Mouse (Mus musculus) testis, adult 2 months (tissue): ENCODE data around the gene Prss42. TPM values are rescaled to one million over a fixed set of nuclear protein-coding genes. Genes with fewer than 3 reads are reported as not detected.
"Not testable (repeated sequence)": the region's sequence is repeated elsewhere in the genome, so short reads cannot be mapped to it uniquely, and the experiment has no call there.

ENCODE experiments used
- H3K27ac ChIP-seq: fragments of 200-500 bp; 2 replicates; pipeline ENCODE4 v1.5.1; 2012; ENCODE audit warnings: low read depth, low read length; ENCODE audit not compliant: control insufficient read depth, insufficient read depth
- H3K27me3 ChIP-seq: fragments of 200-500 bp; 2 replicates; pipeline ENCODE4 v1.6.1; 2012; ENCODE audit warnings: mild to moderate bottlenecking, low read length, moderate library complexity; ENCODE audit not compliant: control insufficient read depth, insufficient read depth
- H3K36me3 ChIP-seq: fragments of 200-500 bp; 2 replicates; pipeline ENCODE4 v1.6.1; 2012; ENCODE audit warnings: mild to moderate bottlenecking, low read length; ENCODE audit not compliant: control insufficient read depth, insufficient read depth
- H3K4me1 ChIP-seq: fragments of 200-500 bp; 2 replicates; pipeline ENCODE4 v1.6.1; 2012; ENCODE audit warnings: low read length; ENCODE audit not compliant: control insufficient read depth, insufficient read depth
- H3K4me3 ChIP-seq: fragments of 200-500 bp; 2 replicates; pipeline ENCODE4 v1.5.1; 2012; ENCODE audit warnings: low read depth, mild to moderate bottlenecking, low read length, moderate library complexity, mixed read lengths; ENCODE audit not compliant: control insufficient read depth
- CTCF ChIP-seq: fragments of 200-500 bp; IDR thresholded peaks from 2 replicates; pipeline ENCODE4 v1.5.1; 2012; ENCODE audit warnings: low read depth, mild to moderate bottlenecking, inconsistent platforms, low read length, moderate library complexity; ENCODE audit not compliant: control insufficient read depth, insufficient read depth, insufficient replicate concordance
- POLR2A ChIP-seq: fragments of 200-500 bp; IDR thresholded peaks from 2 replicates; pipeline ENCODE4 v1.6.1; 2012; ENCODE audit warnings: low read depth, mild to moderate bottlenecking, inconsistent platforms, low read length, moderate library complexity; ENCODE audit not compliant: control insufficient read depth
- polyA plus RNA-seq: library from polyadenylated mRNA; depleted of rRNA; stranded (reverse); fragments of >200 nt; gene quantifications from 2 replicates; pipeline ENCODE4 v1.2.3, GENCODE M21; 2012

Gene Prss42
- polyA plus RNA-seq, 1 experiment, result 85.7 TPM

DNA sequence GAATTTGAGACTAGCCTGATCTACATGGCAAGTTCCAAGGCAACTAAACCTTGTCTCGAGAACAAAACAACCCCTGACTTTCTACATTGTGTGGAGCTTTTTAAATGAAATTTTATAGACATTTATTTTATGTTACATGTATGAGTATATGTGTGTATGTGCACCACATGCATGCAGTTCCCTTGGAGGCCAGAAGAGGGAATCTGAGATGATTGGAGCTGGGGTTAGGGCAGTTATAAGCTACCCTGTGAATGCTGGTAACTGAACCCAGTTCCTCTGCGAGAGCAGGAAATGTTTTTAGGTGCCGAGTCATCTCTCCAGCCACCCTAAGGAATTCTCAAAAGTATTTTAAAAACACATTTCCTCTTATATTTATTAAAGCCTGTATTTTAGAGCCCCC is 9.8 kb upstream of the Prss42 start:
- no peaks in the 10 kb centered on the region for H3K4me1 ChIP-seq
- TF ChIP-seq POLR2A (no peak), CTCF (no peak)
- no peaks in the 10 kb centered on the region for H3K27me3 ChIP-seq

DNA sequence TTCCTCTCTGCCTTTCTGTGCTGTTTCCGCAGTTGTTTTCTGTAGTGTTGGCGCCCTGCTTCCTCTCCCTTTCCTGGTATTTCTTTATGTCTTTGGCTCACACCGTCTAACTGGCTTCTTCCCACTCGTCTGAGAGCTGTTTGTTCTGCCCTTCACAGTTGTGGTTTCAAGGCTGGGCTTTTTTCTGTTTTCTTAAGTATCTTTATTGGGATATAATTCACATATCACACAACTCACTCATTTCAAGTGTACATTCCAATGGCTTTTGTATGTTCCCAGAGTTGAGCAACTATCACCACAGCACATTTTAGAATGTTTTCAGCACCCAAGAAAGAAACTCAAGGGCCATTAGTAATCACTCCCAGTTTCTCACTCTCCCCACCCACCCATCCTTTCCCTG is 7.5 kb upstream of the Prss42 start:
- Histone ChIP-seq H3K36me3 (no peaks in the 10 kb centered on the region), H3K27me3 (no peaks in the 10 kb centered on the region), H3K4me3 (no peak overlapping the region), H3K4me1 (no peaks in the 10 kb centered on the region), H3K27ac (no peak overlapping the region)
- TF ChIP-seq POLR2A (no peak), CTCF (no peak)

More for the DNA sequence above, 9.8 kb upstream of the Prss42 start:
- no peaks in the 10 kb centered on the region for H3K36me3 ChIP-seq
- no peak overlapping the region for H3K4me3 ChIP-seq
- H3K27ac ChIP-seq, result no peak overlapping the region

DNA sequence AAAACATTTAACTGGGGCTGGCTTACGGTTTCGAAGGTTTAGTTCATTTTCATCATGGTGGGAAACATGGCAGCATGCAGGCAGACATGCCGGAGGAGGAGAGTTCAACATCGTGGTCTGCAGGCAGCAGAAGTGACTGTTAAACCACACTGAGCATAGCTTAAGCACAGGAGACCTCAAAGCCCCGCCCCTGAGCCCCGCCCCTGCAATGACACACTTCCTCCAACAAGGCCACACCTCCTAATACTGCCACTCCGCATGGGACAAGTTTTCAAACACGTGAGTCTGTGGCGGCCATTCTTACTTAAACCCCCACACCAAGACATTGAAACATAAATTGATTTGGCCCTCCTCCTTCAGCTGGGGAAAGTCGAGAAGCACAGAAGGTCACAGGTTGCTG is 953 bp upstream of the Prss42 start:
- Histone ChIP-seq H3K4me1 (peaks cover 17% of the 10 kb centered on the region), H3K36me3 (no peaks in the 10 kb centered on the region), H3K27ac (peak overlapping the region; percentile 30; the same call in 1 of the 2 replicates), H3K27me3 (no peaks in the 10 kb centered on the region), H3K4me3 (peak overlapping the region; percentile 58)
- no peak for TF ChIP-seq CTCF
- peak; percentile 12; the same call in 1 of the 2 replicates for TF ChIP-seq POLR2A

DNA sequence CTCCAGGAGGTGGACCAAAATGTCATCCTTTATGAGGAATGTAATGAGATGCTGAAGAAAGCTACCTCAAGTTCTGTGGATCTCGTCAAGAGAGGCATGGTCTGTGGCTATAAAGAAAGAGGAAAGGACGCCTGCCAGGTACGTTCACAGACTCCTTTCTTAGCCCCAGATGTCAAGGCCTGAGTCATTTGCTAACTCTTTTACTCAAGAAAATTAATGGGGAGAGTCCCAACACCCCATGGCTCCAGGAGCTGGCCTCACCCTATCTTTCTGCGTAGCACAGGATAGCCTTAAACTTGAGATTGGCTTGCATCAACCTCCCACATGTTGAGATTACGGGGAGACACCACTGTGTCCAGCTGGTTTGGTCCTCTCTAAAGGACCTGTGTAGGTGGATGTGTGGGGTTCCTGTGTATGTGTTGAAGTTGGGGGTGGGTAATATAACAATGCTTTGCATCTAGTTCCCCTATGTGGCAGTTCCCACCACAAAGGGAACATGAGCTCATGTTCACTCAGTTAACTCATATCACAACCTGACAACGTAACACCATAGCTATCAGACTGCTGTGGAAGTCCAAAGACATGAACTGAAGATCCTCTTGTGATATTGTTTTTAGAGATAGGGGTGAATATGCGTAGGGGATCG is 3.0 kb downstream of the Prss42 start:
- no peak overlapping the region for H3K27ac ChIP-seq
- no peaks in the 10 kb centered on the region for H3K27me3 ChIP-seq
- H3K36me3 ChIP-seq, result peaks cover 3% of the 10 kb centered on the region; the same call in 1 of the 2 replicates
- no peak for TF ChIP-seq POLR2A
- TF ChIP-seq CTCF, result no peak
- H3K4me3 ChIP-seq, result no peak overlapping the region
- H3K4me1 ChIP-seq, result peaks cover 17% of the 10 kb centered on the region

DNA sequence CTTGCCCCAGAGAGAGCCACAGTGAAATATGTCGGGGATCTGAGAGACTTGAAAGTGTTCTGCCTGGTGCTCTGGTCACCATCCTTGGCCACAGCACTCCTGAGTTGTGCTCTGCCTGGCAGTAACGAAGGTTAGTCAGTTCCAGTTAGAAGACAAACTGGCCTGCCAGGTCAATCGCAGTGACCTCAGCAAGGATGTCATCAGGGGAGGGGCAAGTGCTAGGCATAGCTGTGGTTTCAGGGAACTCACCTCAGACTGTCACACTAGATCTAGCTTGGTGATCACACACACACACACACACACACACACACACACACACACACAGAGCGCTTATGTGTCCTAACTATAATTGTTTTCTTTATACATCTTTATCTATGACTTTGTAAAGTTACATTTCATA is 5.3 kb downstream of the Prss42 start:
- H3K36me3 ChIP-seq, result peaks cover 3% of the 10 kb centered on the region; the same call in 1 of the 2 replicates
- H3K4me3 ChIP-seq, result no peak overlapping the region
- TF ChIP-seq POLR2A, result no peak
- H3K4me1 ChIP-seq, result peaks cover 4% of the 10 kb centered on the region; the same call in 1 of the 2 replicates
- no peaks in the 10 kb centered on the region for H3K27me3 ChIP-seq
- H3K27ac ChIP-seq, result no peak overlapping the region

DNA sequence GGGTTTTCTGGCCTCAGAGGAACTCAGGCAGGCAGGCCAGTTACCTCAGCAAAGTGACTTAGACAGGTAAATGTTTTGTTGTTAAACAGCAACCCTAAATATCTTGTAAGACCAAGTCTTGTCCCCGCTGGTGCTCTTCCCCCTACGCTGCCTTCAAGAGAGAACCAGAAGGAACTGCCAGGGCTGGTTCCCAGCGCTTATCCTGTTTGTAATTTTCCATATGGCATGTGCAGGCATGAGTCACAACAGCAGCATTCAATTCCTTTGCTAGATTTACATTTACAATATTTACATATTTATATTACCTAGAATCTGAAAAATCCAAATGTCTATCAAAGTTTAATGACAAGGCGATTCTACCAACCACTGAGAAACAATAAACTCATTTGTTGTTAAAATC is 12.1 kb downstream of the Prss42 start:
- H3K36me3 ChIP-seq, result no peaks in the 10 kb centered on the region
- H3K4me3 ChIP-seq, result no peak overlapping the region
- H3K27me3 ChIP-seq, result no peaks in the 10 kb centered on the region
- H3K4me1 ChIP-seq, result peaks cover 6% of the 10 kb centered on the region; the same call in 1 of the 2 replicates
- no peak overlapping the region for H3K27ac ChIP-seq
- TF ChIP-seq CTCF (no peak), POLR2A (no peak)

DNA sequence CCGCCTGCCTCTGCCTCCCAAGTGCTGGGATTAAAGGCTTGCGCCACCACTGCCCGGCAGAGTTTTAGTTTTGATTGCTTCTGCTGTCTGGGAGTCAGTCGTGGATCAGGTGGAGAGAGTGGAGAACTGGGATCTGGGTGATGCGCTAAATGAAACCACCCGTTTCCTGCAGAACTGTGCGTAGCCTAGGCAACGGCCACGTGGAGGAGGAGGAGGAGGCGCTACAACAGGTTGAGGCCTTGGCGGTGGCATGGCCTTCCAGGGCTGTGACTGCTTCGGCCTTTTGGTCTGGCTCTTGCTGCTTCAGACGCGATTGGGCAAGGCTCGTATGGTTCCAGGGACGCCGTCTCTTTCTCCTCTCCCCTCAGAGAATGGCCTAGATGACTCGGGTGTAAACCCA is 15.8 kb downstream of the Prss42 start, which contains the start of gene Prss44:
Gene Prss44 (plus strand): TSS at position 206 of the 400 bp plus-strand sequence.
- H3K4me3 ChIP-seq, result peak within 1 kb of the TSS; percentile 95
- TF ChIP-seq CTCF (no peak), POLR2A (peak; percentile 74; the same call in 1 of the 2 replicates)

DNA sequence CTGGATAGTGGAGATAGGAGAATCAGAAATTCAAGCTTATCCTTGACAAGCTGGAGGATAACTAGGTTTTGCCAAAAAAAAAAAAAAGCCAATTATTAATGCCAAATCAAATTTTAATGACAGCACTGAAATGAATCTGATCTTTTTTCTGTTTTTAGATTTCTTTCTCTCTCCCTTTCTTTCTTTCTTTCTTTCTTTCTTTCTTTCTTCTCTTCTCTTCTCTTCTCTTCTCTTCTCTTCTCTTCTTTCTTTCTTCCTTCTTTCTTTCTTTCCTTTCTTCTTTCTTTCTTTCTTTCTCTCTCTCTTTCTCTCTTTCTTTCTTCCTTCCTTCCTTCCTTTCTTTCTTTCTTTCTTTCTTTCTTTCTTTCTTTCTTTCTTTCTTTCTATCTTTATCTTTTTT is 22.6 kb downstream of the Prss42 start:
- not testable (repeated sequence) for H3K36me3 ChIP-seq, H3K27me3 ChIP-seq, H3K27ac ChIP-seq, H3K4me1 ChIP-seq, H3K4me3 ChIP-seq

More for the DNA sequence above, 15.8 kb downstream of the Prss42 start, which contains the start of gene Prss44:
- H3K4me1 ChIP-seq, result peaks cover 6% of the 10 kb centered on the region; the same call in 1 of the 2 replicates
- no peaks in the 10 kb centered on the region; the same call in 1 of the 2 replicates for H3K27me3 ChIP-seq
- peak within 1 kb of the TSS; percentile 95 for H3K27ac ChIP-seq
- no peaks in the 10 kb centered on the region for H3K36me3 ChIP-seq
